Mouse (Mus musculus) CD8-positive naive resting alpha-beta T cell, adult 57 days (primary cell): ENCODE measurements around the gene Mill1. TPM values are rescaled to one million over a fixed set of nuclear protein-coding genes. Genes with fewer than 3 reads are reported as not detected.

Source experiments
- total RNA-seq: library from RNA; stranded (reverse); gene quantifications from one replicate; pipeline ENCODE4 v1.2.4, GENCODE M21; 2023

Gene Mill1
- not detected for total RNA-seq

DNA sequence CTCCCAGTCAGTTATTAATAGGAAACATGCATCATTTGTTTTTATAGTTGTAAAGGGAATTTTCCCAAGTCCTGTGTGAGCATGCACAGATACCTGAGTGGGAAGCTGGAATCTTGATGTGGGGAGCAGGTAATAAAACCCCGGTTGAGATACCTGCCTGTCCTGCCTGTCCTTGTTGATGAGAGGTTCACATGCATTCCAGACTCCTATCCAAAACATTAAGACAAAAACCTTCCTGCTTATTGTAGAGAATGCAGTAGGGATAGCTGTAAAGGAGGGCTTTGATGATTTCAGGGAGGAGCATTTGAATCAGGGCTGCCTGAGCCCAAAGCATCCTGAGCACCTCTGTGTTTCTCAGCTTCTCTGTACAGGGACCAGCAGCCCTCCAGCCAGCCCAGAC is at the start of gene Mill1:
Gene Mill1, plus strand, starts transcription at position 301 of the 400 bp plus-strand sequence.

Other genes with a start within 250 kb of the Mill1 start
- not detected for gene Ceacam13, start 235.5 kb upstream of the Mill1 start, total RNA-seq
- not detected for gene Ceacam12, start 179.4 kb upstream of the Mill1 start, total RNA-seq
- not detected for gene Igfl3, start 68.9 kb upstream of the Mill1 start, total RNA-seq
- not detected for gene Psg18, start 109.7 kb downstream of the Mill1 start, total RNA-seq
- not detected for gene Psg28, start 186.7 kb downstream of the Mill1 start, total RNA-seq
- gene Psg26, start 238.8 kb downstream of the Mill1 start, total RNA-seq = not detected